Mouse (Mus musculus): ENCODE measurements around the gene Col11a2. TPM values are rescaled to one million over a fixed set of nuclear protein-coding genes. Genes with fewer than 3 reads are reported as not detected.

Col11a2 gene
- polyA plus RNA-seq (2012; rRNA removed), result 1.3 and 1.8 TPM in 2 replicates

DNA sequence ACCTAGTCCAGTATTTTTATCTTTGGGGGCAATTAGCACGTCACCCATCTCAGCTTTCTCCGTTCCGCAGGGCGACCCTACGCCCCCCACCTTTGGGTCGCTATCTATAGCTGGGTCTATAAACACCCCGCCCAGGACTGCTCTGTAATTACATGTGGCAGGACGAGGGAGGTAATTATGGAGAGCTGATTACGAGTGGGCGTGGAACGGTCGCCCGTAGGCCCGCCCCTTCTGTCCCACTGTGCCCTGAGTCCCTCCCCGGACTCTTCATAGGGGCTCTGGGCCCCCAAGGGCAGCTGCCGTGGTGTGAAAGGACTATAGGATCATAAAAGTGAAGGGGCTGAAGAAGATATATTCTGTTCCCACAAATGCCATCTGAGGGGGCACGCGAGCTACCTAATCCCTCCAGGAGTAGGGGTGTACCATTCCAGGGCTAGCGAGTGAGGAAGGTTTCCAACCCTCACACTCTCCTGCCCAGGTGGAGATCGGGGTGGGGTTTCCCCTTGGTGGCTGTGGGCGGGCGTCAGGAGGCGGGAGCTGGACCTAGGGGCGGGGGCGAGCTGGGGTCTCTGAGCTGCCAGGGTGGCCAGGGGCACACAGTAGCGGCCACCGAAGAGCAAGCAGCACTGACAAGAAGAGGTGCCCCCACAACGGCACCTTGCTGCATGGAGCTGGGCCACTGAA is at the start of gene Col11a2:
Gene Col11a2 (plus strand): TSS at position 560 of the 684 bp plus-strand sequence.

DNA sequence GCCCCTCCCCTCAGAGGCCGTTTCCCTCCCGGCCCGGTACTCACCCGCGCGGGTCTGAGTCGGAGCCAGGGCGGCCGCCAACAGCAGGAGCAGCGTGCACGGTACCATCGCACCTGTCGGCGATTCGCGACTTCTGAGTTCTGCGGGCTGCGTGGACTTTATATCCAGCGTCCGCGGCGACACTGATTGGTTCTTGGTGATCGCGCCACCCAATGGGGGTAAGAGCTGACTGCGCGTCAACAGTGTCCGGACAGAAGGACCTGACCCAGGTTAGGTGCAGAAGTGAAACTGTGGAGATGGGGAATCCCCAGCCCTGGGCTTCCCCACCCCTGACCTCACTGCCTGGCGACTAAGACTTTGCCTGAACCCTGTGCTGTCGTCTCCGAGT is 39.1 kb upstream of the Col11a2 start, which contains the start of gene H2-K1:
Gene H2-K1 (minus strand): TSS at position 198 of the 388 bp plus-strand sequence.

DNA sequence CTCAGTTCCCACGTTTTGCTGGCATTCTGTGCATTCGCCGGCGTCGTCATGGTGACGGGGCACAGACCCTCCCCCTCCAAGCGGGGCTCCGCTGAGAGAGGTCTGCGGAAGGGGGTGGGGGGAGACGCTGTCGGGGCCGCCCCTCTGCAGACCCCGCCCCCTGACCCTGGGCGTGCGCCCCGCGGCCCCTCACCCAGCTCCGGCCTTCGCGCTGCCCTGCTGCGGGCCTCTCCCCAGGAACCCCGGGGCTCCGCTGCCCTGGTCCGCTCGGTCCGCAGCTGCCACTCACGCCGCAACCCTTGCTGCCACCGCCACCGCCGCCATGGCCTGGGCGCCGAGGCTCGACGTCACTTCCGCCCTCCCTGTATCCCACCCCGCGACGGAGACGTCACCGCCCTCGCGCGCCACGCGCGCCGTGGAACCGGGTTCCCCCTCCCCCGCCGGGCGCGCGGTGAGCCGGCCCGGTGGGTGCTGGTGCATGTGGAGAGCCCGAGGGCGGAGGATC is 14.9 kb upstream of the Col11a2 start, which contains the start of gene Ring1:
Gene Ring1 (minus strand): TSS at position 364 of the 505 bp plus-strand sequence.

DNA sequence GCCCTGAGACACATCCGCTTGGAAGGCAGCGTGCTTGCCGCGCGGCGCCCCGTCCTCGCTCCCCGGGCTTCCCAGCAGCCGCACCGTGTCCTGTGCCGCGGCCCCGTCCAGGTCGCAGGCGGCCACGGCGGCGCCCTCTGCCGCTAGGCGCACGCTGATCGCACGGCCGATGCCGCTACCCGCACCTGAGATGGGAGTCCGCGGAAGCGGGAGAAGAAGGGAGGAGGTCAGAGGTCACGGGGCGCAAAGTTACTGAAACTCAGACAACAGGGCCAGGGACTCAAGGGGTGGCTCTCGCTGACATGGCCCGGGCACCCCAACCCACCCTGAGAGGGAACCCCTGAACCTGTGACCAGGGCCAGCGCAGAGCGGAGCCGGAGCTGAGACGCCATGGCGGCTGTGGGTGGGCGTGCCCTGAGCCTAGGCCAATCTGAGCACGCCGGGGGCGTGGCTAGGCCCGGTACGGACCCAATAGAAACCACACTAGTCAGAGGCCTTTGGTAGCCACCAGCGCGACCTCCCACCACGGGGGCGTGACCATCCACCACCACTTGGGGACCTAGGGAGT is 11.5 kb upstream of the Col11a2 start, which contains the start of gene H2-Ke6:
Gene H2-Ke6 (minus strand): TSS at position 405 of the 568 bp plus-strand sequence.

DNA sequence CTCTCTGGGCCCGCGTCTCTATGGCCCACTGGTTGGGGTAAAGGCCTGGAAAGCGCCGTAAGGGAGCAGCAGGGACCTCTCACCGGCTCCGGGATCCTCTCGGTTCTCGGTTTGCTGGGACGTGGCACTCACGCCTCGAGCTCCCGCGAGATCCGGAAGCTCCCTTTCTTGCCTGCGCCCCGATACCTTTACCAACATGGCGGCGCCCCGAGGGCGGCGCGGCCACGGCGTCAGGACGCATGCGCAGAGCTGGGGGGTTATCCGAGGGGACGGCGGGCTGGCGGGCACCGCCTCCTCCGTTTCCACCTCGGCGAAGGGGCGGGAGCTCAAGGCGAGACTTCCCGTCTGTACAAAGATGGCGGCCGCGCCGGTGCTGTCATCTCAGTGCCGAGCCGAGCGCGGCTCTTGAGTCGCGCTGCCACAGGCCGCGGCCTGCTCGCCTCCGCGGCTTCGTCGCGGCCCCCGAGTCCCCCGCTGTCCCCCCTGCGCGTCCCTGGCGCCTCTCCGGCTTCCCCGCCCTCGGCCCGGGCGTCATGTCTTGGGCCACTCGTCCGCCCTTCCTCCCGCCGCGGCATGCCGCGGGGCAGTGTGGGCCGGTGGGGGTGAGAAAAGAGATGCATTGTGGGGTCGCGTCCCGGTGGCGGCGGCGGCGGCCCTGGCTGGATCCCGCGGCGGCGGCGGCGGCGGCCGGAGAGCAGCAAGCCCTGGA is 7.6 kb upstream of the Col11a2 start, which contains the start of the genes Slc39a7 and Rxrb:
Gene Slc39a7 (minus strand): TSS at position 218 of the 709 bp plus-strand sequence.
Gene Rxrb (plus strand): TSS at position 348 of the 709 bp plus-strand sequence.

DNA sequence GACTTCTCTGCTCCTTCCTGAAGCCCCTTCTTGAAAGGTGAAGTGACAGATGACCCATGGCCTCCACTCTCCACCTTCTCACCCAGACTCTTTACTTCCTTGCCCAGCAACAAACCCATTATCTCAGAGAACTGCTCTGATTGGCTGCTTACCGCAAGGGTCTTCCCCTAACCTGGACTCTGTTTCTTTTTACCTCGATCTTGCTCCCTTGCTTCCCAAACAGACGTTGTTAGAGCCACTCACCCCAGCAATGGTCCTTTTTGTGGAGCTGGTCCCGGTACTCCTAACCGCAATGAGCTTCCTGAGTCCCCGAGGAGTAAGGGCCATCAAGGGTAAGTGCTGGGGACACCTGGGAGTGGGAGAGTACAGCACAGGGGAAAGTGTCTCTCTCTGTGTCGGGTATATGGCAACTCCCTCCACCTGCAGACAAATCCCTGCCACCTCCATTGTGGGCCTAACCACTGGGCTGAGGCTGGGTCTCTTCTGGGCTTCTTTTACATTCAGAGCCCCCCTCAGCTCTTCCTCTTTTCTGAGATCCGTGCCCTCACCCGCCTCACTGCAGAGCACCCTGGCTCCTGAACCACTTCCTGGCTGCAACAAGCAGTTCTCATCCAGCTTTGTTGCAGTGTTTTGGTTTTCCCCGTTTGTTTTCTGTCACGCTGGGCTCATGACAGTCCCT is 53.1 kb downstream of the Col11a2 start, which contains the start of gene H2-Oa:
Gene H2-Oa (plus strand): TSS at position 144 of the 679 bp plus-strand sequence.

Other genes with a start within 250 kb of the Col11a2 start
- gene Kank3, start 228.9 kb upstream of the Col11a2 start, polyA plus RNA-seq (2012; rRNA removed), result 30.2 and 34.8 TPM in 2 replicates
- gene Rps28, start 214.9 kb upstream of the Col11a2 start, polyA plus RNA-seq (2012; rRNA removed), result 815 and 940 TPM in 2 replicates
- gene Ndufa7, start 214.9 kb upstream of the Col11a2 start, polyA plus RNA-seq (2012; rRNA removed), result 580 and 659 TPM in 2 replicates
- gene Cd320, start 196.3 kb upstream of the Col11a2 start, polyA plus RNA-seq (2012; rRNA removed), result 61.8 and 108 TPM in 2 replicates
- gene Gm7029, start 165.6 kb upstream of the Col11a2 start, polyA plus RNA-seq (2012; rRNA removed), result not detected in 2 replicates
- 12.1 and 12.9 TPM in 2 replicates for gene Kifc1, start 148.8 kb upstream of the Col11a2 start, polyA plus RNA-seq (2012; rRNA removed)
- not detected in 2 replicates for gene Platr17, start 134.3 kb upstream of the Col11a2 start, polyA plus RNA-seq (2012; rRNA removed)
- 32.6 and 36.6 TPM in 2 replicates for gene Daxx, start 130.0 kb upstream of the Col11a2 start, polyA plus RNA-seq (2012; rRNA removed)
- 244 and 249 TPM in 2 replicates for gene Tapbp, start 123.5 kb upstream of the Col11a2 start, polyA plus RNA-seq (2012; rRNA removed)
- gene Zbtb22, start 123.5 kb upstream of the Col11a2 start, polyA plus RNA-seq (2012; rRNA removed), result 97.9 and 111 TPM in 2 replicates
- gene Rgl2, start 109.9 kb upstream of the Col11a2 start, polyA plus RNA-seq (2012; rRNA removed), result 131 and 156 TPM in 2 replicates
- 18.8 and 21.1 TPM in 2 replicates for gene Pfdn6, start 99.1 kb upstream of the Col11a2 start, polyA plus RNA-seq (2012; rRNA removed)
- 15.9 and 18.7 TPM in 2 replicates for gene Wdr46, start 98.8 kb upstream of the Col11a2 start, polyA plus RNA-seq (2012; rRNA removed)
- 24.6 and 27.7 TPM in 2 replicates for gene B3galt4, start 87.9 kb upstream of the Col11a2 start, polyA plus RNA-seq (2012; rRNA removed)
- gene Vps52, start 83.6 kb upstream of the Col11a2 start, polyA plus RNA-seq (2012; rRNA removed), result 54.1 and 71.0 TPM in 2 replicates
- gene Rps18, start 83.4 kb upstream of the Col11a2 start, polyA plus RNA-seq (2012; rRNA removed), result 366 and 518 TPM in 2 replicates
- gene H2-K1, start 39.1 kb upstream of the Col11a2 start, polyA plus RNA-seq (2012; rRNA removed), result 2,709 and 3,111 TPM in 2 replicates
- 80.0 and 97.6 TPM in 2 replicates for gene Ring1, start 14.8 kb upstream of the Col11a2 start, polyA plus RNA-seq (2012; rRNA removed)
- gene H2-Ke6, start 11.4 kb upstream of the Col11a2 start, polyA plus RNA-seq (2012; rRNA removed), result 114 and 160 TPM in 2 replicates
- 206 and 248 TPM in 2 replicates for gene Slc39a7, start 7.8 kb upstream of the Col11a2 start, polyA plus RNA-seq (2012; rRNA removed)
- gene Rxrb, start 7.6 kb upstream of the Col11a2 start, polyA plus RNA-seq (2012; rRNA removed), result 83.2 and 89.6 TPM in 2 replicates
- 8.8 and 10.4 TPM in 2 replicates for gene H2-Oa, start 52.9 kb downstream of the Col11a2 start, polyA plus RNA-seq (2012; rRNA removed)
- 33.6 and 41.0 TPM in 2 replicates for gene H2-DMa, start 80.1 kb downstream of the Col11a2 start, polyA plus RNA-seq (2012; rRNA removed)
- 82.1 and 90.7 TPM in 2 replicates for gene Brd2, start 83.2 kb downstream of the Col11a2 start, polyA plus RNA-seq (2012; rRNA removed)
- 18.1 and 19.6 TPM in 2 replicates for gene H2-DMb2, start 103.9 kb downstream of the Col11a2 start, polyA plus RNA-seq (2012; rRNA removed)
- gene H2-DMb1, start 113.6 kb downstream of the Col11a2 start, polyA plus RNA-seq (2012; rRNA removed), result 38.9 and 63.4 TPM in 2 replicates
- 27.1 and 29.4 TPM in 2 replicates for gene Tap1, start 148.1 kb downstream of the Col11a2 start, polyA plus RNA-seq (2012; rRNA removed)
- gene Psmb9, start 148.3 kb downstream of the Col11a2 start, polyA plus RNA-seq (2012; rRNA removed), result 46.3 and 67.5 TPM in 2 replicates
- 54.9 and 80.3 TPM in 2 replicates for gene Psmb8, start 158.3 kb downstream of the Col11a2 start, polyA plus RNA-seq (2012; rRNA removed)
- gene Tap2, start 164.1 kb downstream of the Col11a2 start, polyA plus RNA-seq (2012; rRNA removed), result 37.1 and 41.0 TPM in 2 replicates
- gene H2-Ob, start 199.5 kb downstream of the Col11a2 start, polyA plus RNA-seq (2012; rRNA removed), result 6.4 and 7.8 TPM in 2 replicates
- gene H2-Ab1, start 218.3 kb downstream of the Col11a2 start, polyA plus RNA-seq (2012; rRNA removed), result 668 and 781 TPM in 2 replicates
- 183 and 216 TPM in 2 replicates for gene H2-Aa, start 248.4 kb downstream of the Col11a2 start, polyA plus RNA-seq (2012; rRNA removed)

All from colon, adult 2 months (tissue).